Mouse (Mus musculus) E14TG2a.4 (cell line): ENCODE data around the gene Shisa6.

Source experiments
- CTCF ChIP-seq: conservative IDR thresholded peaks from 2 replicates; pipeline ENCODE4 v1.5.1; 2014; ENCODE audit warnings: low read length
- NANOG ChIP-seq: IDR thresholded peaks from 2 replicates; pipeline ENCODE4 v1.6.1; 2014; ENCODE audit warnings: borderline replicate concordance, low read length, mixed read lengths
- POU5F1 ChIP-seq: IDR thresholded peaks from 2 replicates; pipeline ENCODE4 v1.6.1; 2014; ENCODE audit warnings: low read length, borderline replicate concordance

DNA sequence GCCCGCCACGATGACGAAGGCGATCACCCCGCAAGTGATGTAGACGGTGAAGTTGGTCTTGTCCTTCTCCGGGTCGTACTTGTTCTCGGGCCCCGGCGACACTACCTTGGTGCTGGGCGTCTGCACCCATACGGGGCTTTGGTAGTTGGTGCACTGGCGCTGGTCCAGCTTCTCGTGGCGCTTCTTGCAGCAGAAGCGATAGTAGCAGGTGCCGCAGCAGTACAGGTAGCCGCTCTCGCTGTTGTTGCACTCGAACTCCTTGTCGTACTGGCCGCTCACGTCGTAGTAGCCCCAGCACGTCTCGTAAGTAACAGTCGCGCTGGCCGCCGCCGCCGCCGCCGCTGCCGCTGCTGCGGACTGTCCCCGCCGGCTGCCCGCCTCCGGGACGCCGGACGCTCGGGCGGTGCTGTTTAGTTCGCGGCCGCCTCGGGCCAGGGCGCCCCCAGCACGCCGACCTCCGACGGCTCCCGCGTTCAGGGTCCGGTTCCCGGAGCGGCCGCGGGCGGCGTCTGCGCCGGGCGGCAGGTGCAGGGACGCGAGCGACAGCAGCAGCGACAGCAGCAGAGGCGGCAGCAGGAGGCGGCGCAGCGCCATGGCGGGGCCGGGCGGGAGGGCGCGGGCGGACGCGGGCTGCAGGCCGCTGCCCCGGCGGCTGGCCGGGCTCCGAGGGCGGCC, at the start of gene Shisa6:
- no peak for TF ChIP-seq CTCF
- no peak for TF ChIP-seq NANOG
- TF ChIP-seq POU5F1: no peak
